Comparison of ENCODE assay signal across 20 mouse cellular contexts in genomic region chr17:8195685-8196376, GRCm38 (mm10). TPM values are rescaled to one million over a fixed set of nuclear protein-coding genes. Genes with fewer than 3 reads are reported as not detected.
DNase-seq lines count a peak whose midpoint lies in the region; ATAC-seq and TF ChIP-seq lines count a peak whose summit lies in the region.
"Had no signal": no experiment of that assay in that cellular context is flagged by ENCODE, and none has a peak within 500 bp of the region (broad histone marks: within the 10 kb centered on the region; RNA-seq: fewer than 3 reads in every experiment).

No protein-coding gene starts in this region.

- H3K9ac ChIP-seq in CH12.LX (ENCODE audit: insufficient read depth, low read depth): no peak overlapping the region
- H3K9ac ChIP-seq: embryonic facial prominence, embryonic 15.5 days; forebrain, embryonic 15.5 days; intestine, embryonic 15.5 days; midbrain, embryonic 12.5 days; neural tube, embryonic 12.5 days had no signal

- in situ Hi-C loops in CH12.LX (cut with MboI; ENCODE audit: low pct_ligation_motif_present, low pct_unique_long_range_greater_than_20kb, low sequenced_read_pairs): loop anchor here (5.0 to 10.0 kb wide), 2 partner anchors 109 to 176 kb away; no protein-coding TSS in a partner anchor

- peak; percentile 52 to 61 for ATAC-seq in hematopoietic stem cell, adult 5-6 weeks (replicated peaks in 1 of 2; ENCODE audit: insufficient read depth in 1 of 2, low FRiP score in 2 of 2, low TSS enrichment in 1 of 2, low read depth in 1 of 2, poor library complexity in 2 of 2, severe bottlenecking in 2 of 2)
- ATAC-seq: forebrain, embryonic 15.5 days; intestine, embryonic 15.5 days had no signal

- DNase-seq in spleen, adult 12 weeks (ENCODE audit: low spot score): peak; percentile 2
- no peak for DNase-seq in spleen, postnatal 14 days (ENCODE audit: low spot score in 2 of 2)
- peak; percentile 87 for DNase-seq in CH12.LX (ENCODE audit: extremely low read depth)
- DNase-seq in skeletal muscle tissue, adult 2 months (ENCODE audit: low read depth, low spot score): peak; percentile 31
- no peak for DNase-seq in urinary bladder, adult 18-20 months (ENCODE audit: low spot score in 2 of 2)
- no peak for DNase-seq in cerebellum, adult 11 months
- DNase-seq: adrenal gland, postnatal 14 days; heart, postnatal 4 days; layer of hippocampus, postnatal 36 days; thymus, postnatal 14 days had no signal

- no peak for TF ChIP-seq CTCF in CH12.LX (conservative IDR thresholded peaks at IDR 0.05 in 1 of 2, IDR thresholded peaks at IDR 0.05 in 1 of 2; ENCODE audit: low read depth in 2 of 2, low read length in 2 of 2)

- peaks cover 15 to 50% of the 10 kb centered on the region in 2 experiments; a peak in 3 of 4 replicates for H3K4me1 ChIP-seq in CH12.LX (ENCODE audit: control insufficient read depth in 1 of 2, insufficient read depth in 2 of 2)
- H3K4me1 ChIP-seq: embryonic facial prominence, embryonic 15.5 days; forebrain, embryonic 15.5 days; intestine, embryonic 15.5 days; midbrain, embryonic 12.5 days; neural tube, embryonic 12.5 days had no signal

- H3K27ac ChIP-seq in CH12.LX (ENCODE audit: insufficient read depth, low read depth): peak overlapping the region; percentile 67
- H3K27ac ChIP-seq: embryonic facial prominence, embryonic 15.5 days; forebrain, embryonic 15.5 days; intestine, embryonic 15.5 days; kidney, postnatal 0 days; midbrain, embryonic 12.5 days; neural tube, embryonic 12.5 days had no signal

- H3K4me2 ChIP-seq in CH12.LX (ENCODE audit: insufficient read depth, low read depth, poor library complexity, severe bottlenecking): peak overlapping the region; percentile 65
- H3K4me2 ChIP-seq: embryonic facial prominence, embryonic 15.5 days; forebrain, embryonic 15.5 days; intestine, embryonic 15.5 days; midbrain, embryonic 12.5 days; neural tube, embryonic 12.5 days had no signal

- H3K27me3 ChIP-seq in CH12.LX (replicated peaks): no peaks in the 10 kb centered on the region
- H3K27me3 ChIP-seq: embryonic facial prominence, embryonic 15.5 days; forebrain, embryonic 15.5 days; intestine, embryonic 15.5 days; midbrain, embryonic 12.5 days; neural tube, embryonic 12.5 days had no signal

- peak; percentile 87 for TF ChIP-seq EP300 in CH12.LX (IDR thresholded peaks at IDR 0.05; ENCODE audit: low read length)

- no peak for TF ChIP-seq POLR2A in CH12.LX (IDR thresholded peaks at IDR 0.05; ENCODE audit: low read depth, low read length)

- no peaks in the 10 kb centered on the region for H3K9me3 ChIP-seq in CH12.LX (replicated peaks; ENCODE audit: low read length)
- H3K9me3 ChIP-seq: embryonic facial prominence, embryonic 15.5 days; forebrain, embryonic 15.5 days; G1E; intestine, embryonic 15.5 days; midbrain, embryonic 12.5 days; neural tube, embryonic 12.5 days had no signal

- peaks cover 21 to 55% of the 10 kb centered on the region in 2 experiments for H3K36me3 ChIP-seq in CH12.LX (replicated peaks in 1 of 2; ENCODE audit: control insufficient read depth in 1 of 2, insufficient read depth in 1 of 2, low read length in 1 of 2)

- H3K4me3 ChIP-seq in CH12.LX (replicated peaks in 1 of 3; ENCODE audit: low read depth in 2 of 3, low read length in 2 of 3, poor library complexity in 1 of 3): no peak overlapping the region
- H3K4me3 ChIP-seq: embryonic facial prominence, embryonic 15.5 days; forebrain, embryonic 15.5 days; intestine, embryonic 15.5 days; midbrain, embryonic 12.5 days; neural tube, embryonic 12.5 days had no signal

- H3K79me2 ChIP-seq in CH12.LX (replicated peaks; ENCODE audit: control insufficient read depth, extremely low read depth, insufficient read depth, poor library complexity, severe bottlenecking): no peaks in the 10 kb centered on the region

- no peak for TF ChIP-seq RAD21 in CH12.LX (IDR thresholded peaks at IDR 0.05; ENCODE audit: low read depth, low read length)

- dilution Hi-C loops in CH12.LX (cut with MboI; ENCODE audit: extremely low pct_ligation_motif_present, extremely low pct_unique_long_range_greater_than_20kb, low sequenced_read_pairs): no loop called here

TF ChIP-seq in CH12.LX, 34 proteins besides CTCF, POLR2A, EP300 and RAD21:
- TF ChIP-seq NRF1 (IDR thresholded peaks at IDR 0.05; ENCODE audit: low read depth, low read length): no peak
- no peak for TF ChIP-seq ZKSCAN1 (IDR thresholded peaks at IDR 0.05; ENCODE audit: borderline replicate concordance, low read depth, low read length)
- peak; percentile 68 for TF ChIP-seq CHD2 (IDR thresholded peaks at IDR 0.05; ENCODE audit: low read length)
- TF ChIP-seq ZMIZ1 (IDR thresholded peaks at IDR 0.05; ENCODE audit: low read depth, low read length): 0 out of 2 replicates have a peak, but pooled peaks have one; percentile 61
- no peak for TF ChIP-seq GABPA (IDR thresholded peaks at IDR 0.05; ENCODE audit: insufficient replicate concordance, low read depth, low read length)
- peak; percentile 90 for TF ChIP-seq MAFK (IDR thresholded peaks at IDR 0.05; ENCODE audit: insufficient replicate concordance, low read length)
- peak; percentile 50; the same call in 1 of the 2 replicates for TF ChIP-seq JUN (IDR thresholded peaks at IDR 0.05; ENCODE audit: insufficient read depth, low read depth, low read length)
- no peak for TF ChIP-seq HCFC1 (IDR thresholded peaks at IDR 0.05; ENCODE audit: low read depth, low read length)
- no peak for TF ChIP-seq CHD1 (IDR thresholded peaks at IDR 0.05; ENCODE audit: low read depth, low read length)
- TF ChIP-seq TCF12 (IDR thresholded peaks at IDR 0.05; ENCODE audit: low read depth, low read length): peak; percentile 74; the same call in 1 of the 2 replicates
- TF ChIP-seq ETS1 (conservative IDR thresholded peaks at IDR 0.05; ENCODE audit: low read depth, low read length): peak; percentile 80
- no peak for TF ChIP-seq ZC3H11A (IDR thresholded peaks at IDR 0.05; ENCODE audit: low read depth, low read length)
- no peak for TF ChIP-seq PAX5 (IDR thresholded peaks at IDR 0.05; ENCODE audit: low read length)
- no peak for TF ChIP-seq USF1 (IDR thresholded peaks at IDR 0.05; ENCODE audit: low read depth, low read length)
- no peak for TF ChIP-seq POLR2AphosphoS2 (IDR thresholded peaks at IDR 0.05; ENCODE audit: low read depth, low read length)
- TF ChIP-seq SMC3 (IDR thresholded peaks at IDR 0.05; ENCODE audit: low read depth, low read length): no peak
- TF ChIP-seq ELF1 (IDR thresholded peaks at IDR 0.05; ENCODE audit: low read depth, low read length): 0 out of 2 replicates have a peak, but pooled peaks have one; percentile 39
- peak; percentile 57; the same call in 1 of the 2 replicates for TF ChIP-seq JUND (conservative IDR thresholded peaks at IDR 0.05; ENCODE audit: low read depth, low read length)
- no peak; the same call in none of the 2 replicates for TF ChIP-seq RCOR1 (conservative IDR thresholded peaks at IDR 0.05; ENCODE audit: low read depth, low read length)
- TF ChIP-seq E2F4 (IDR thresholded peaks at IDR 0.05; ENCODE audit: insufficient replicate concordance, low read depth, low read length): 0 out of 2 replicates have a peak, but pooled peaks have one; percentile 54
- TF ChIP-seq MAX (IDR thresholded peaks at IDR 0.05; ENCODE audit: low read length): peak; percentile 72
- TF ChIP-seq MYC (IDR thresholded peaks at IDR 0.05; ENCODE audit: low read depth, low read length): peak; percentile 58
- TF ChIP-seq SIN3A (IDR thresholded peaks at IDR 0.05; ENCODE audit: low read length): peak; percentile 79; the same call in 1 of the 2 replicates
- 0 out of 2 replicates have a peak, but pooled peaks have one; percentile 47 for TF ChIP-seq MAZ (IDR thresholded peaks at IDR 0.05; ENCODE audit: low read depth, low read length)
- TF ChIP-seq UBTF (IDR thresholded peaks at IDR 0.05; ENCODE audit: low read depth, low read length): no peak
- TF ChIP-seq TBP (conservative IDR thresholded peaks at IDR 0.05; ENCODE audit: low read depth, low read length): no peak
- no peak for TF ChIP-seq NELFE (IDR thresholded peaks at IDR 0.05; ENCODE audit: low read depth, low read length)
- TF ChIP-seq USF2 (conservative IDR thresholded peaks at IDR 0.05; ENCODE audit: low read depth, low read length): no peak
- TF ChIP-seq MEF2A (IDR thresholded peaks at IDR 0.05; ENCODE audit: borderline replicate concordance, low read depth, low read length): peak; percentile 81
- peak; percentile 86 for TF ChIP-seq BHLHE40 (IDR thresholded peaks at IDR 0.05; ENCODE audit: low read depth, low read length)
- TF ChIP-seq MXI1 (IDR thresholded peaks at IDR 0.05; ENCODE audit: low read depth, low read length): peak; percentile 69; the same call in 1 of the 2 replicates
- peak; percentile 87 for TF ChIP-seq IRF4 (IDR thresholded peaks at IDR 0.05; ENCODE audit: low read depth, low read length)
- no peak for TF ChIP-seq ZNF384 (IDR thresholded peaks at IDR 0.05; ENCODE audit: low read depth, low read length)
- TF ChIP-seq KAT2A (IDR thresholded peaks at IDR 0.05; ENCODE audit: insufficient replicate concordance, low read length): no peak
TF ChIP-seq in CH12.LX: peak in this region for 17.

RNA-seq across cellular contexts. Expression of gene Fgfr1op, which starts 30.5 kb away (rescaled TPM):
- 29.8 and 34.7 TPM in 2 replicates for total RNA-seq in CH12.LX (2012; rRNA removed)
- total RNA-seq in CH12.LX (2014; rRNA removed): 56.3 and 60.7 TPM in 2 replicates
- polyA plus RNA-seq in CH12.LX (2012; ENCODE audit: insufficient read length, low read depth): 46.9 and 55.3 TPM in 2 replicates
- total RNA-seq in hematopoietic stem cell, adult 5-6 weeks (2017): 57.5 and 64.7 TPM in 2 replicates

RNA-seq across cellular contexts. Expression of gene Ccr6, which starts 40.0 kb away (rescaled TPM):
- total RNA-seq in CH12.LX (2012; rRNA removed): 1.5 and 1.8 TPM in 2 replicates
- 4.1 and 5.2 TPM in 2 replicates for total RNA-seq in CH12.LX (2014; rRNA removed)
- polyA plus RNA-seq in CH12.LX (2012; ENCODE audit: insufficient read length, low read depth): 8.0 TPM in 2 replicates
- total RNA-seq in hematopoietic stem cell, adult 5-6 weeks (2017): not detected in 2 replicates
- total RNA-seq: adrenal gland, postnatal 14 days; G1E; gastrocnemius, adult 18-20 months; heart, postnatal 4 days; layer of hippocampus, postnatal 36 days had no signal
- polyA plus RNA-seq: embryonic facial prominence, embryonic 15.5 days; forebrain, embryonic 15.5 days; G1E; kidney, postnatal 0 days; limb, embryonic 11.5 days; midbrain, embryonic 12.5 days; neural tube, embryonic 12.5 days had no signal

RNA-seq across cellular contexts. Expression of gene Rnaset2a, which starts 47.9 kb away (rescaled TPM):
- total RNA-seq in CH12.LX (2012; rRNA removed) (33.0 and 53.2 TPM in 2 replicates), CH12.LX (2014; rRNA removed) (22.1 and 23.5 TPM in 2 replicates)
- 15.0 and 17.0 TPM in 2 replicates for polyA plus RNA-seq in CH12.LX (2012; ENCODE audit: insufficient read length, low read depth)
- 23.8 and 54.8 TPM in 2 replicates for total RNA-seq in hematopoietic stem cell, adult 5-6 weeks (2017)

RNA-seq across cellular contexts. Expression of gene Gm49673, which starts 48.2 kb away (rescaled TPM):
- total RNA-seq in CH12.LX (2012; rRNA removed): 0.17 TPM in 1 of 2 replicates, not detected in the other
- not detected in 2 replicates for total RNA-seq in CH12.LX (2014; rRNA removed)
- polyA plus RNA-seq in CH12.LX (2012; ENCODE audit: insufficient read length, low read depth): 0.10 TPM in 1 of 2 replicates, not detected in the other
- total RNA-seq in hematopoietic stem cell, adult 5-6 weeks (2017): not detected in 2 replicates
- total RNA-seq: G1E had no signal
- polyA plus RNA-seq: G1E; midbrain, embryonic 12.5 days had no signal

Comparison
In these comparisons a context has a peak if more than half of its experiments do, and no peak if none do; other contexts are left out.
1. DNase-seq: peak in spleen, adult 12 weeks (single experiment), CH12.LX (single experiment) and skeletal muscle tissue, adult 2 months (single experiment); none in spleen, postnatal 14 days (0 of 2), urinary bladder, adult 18-20 months (0 of 2) and cerebellum, adult 11 months (single experiment).